Mouse (Mus musculus) thymus, adult 2 months (tissue): ENCODE measurements around the gene Wdr4.

Experiments used
- CTCF ChIP-seq: fragments of 200-500 bp; IDR thresholded peaks from 2 replicates; pipeline ENCODE4 v1.5.1; 2012; ENCODE audit warnings: mild to moderate bottlenecking, control low read depth, low read length, moderate library complexity, borderline replicate concordance; ENCODE audit not compliant: control insufficient read depth, poor library complexity, insufficient read depth; ENCODE audit errors: extremely low read depth
- POLR2A ChIP-seq: fragments of 200-500 bp; IDR thresholded peaks from 2 replicates; pipeline ENCODE4 v1.6.1; 2012; ENCODE audit warnings: mild to moderate bottlenecking, low read length, control low read depth, moderate library complexity; ENCODE audit not compliant: control insufficient read depth, poor library complexity, insufficient read depth; ENCODE audit errors: extremely low read depth

GRCm38 (mm10) chr17:31460416-31460815 lies 59.4 kb downstream of the Wdr4 start:
- TF ChIP-seq POLR2A, result no peak
- TF ChIP-seq CTCF, result no peak
